Mouse (Mus musculus) lung, adult 2 months (tissue): ENCODE results near the gene Dpp6.

Source experiments
- CTCF ChIP-seq: fragments of 200-500 bp; IDR thresholded peaks from 2 replicates; pipeline ENCODE4 v1.5.1; 2011; ENCODE audit warnings: mild to moderate bottlenecking, low read length, control low read depth; ENCODE audit not compliant: insufficient read depth
- POLR2A ChIP-seq: fragments of 200-500 bp; IDR thresholded peaks from 2 replicates; pipeline ENCODE4 v1.6.1; 2011; ENCODE audit warnings: low read depth, mild to moderate bottlenecking, control low read depth, low read length, borderline replicate concordance; ENCODE audit errors: extremely low read depth

DNA sequence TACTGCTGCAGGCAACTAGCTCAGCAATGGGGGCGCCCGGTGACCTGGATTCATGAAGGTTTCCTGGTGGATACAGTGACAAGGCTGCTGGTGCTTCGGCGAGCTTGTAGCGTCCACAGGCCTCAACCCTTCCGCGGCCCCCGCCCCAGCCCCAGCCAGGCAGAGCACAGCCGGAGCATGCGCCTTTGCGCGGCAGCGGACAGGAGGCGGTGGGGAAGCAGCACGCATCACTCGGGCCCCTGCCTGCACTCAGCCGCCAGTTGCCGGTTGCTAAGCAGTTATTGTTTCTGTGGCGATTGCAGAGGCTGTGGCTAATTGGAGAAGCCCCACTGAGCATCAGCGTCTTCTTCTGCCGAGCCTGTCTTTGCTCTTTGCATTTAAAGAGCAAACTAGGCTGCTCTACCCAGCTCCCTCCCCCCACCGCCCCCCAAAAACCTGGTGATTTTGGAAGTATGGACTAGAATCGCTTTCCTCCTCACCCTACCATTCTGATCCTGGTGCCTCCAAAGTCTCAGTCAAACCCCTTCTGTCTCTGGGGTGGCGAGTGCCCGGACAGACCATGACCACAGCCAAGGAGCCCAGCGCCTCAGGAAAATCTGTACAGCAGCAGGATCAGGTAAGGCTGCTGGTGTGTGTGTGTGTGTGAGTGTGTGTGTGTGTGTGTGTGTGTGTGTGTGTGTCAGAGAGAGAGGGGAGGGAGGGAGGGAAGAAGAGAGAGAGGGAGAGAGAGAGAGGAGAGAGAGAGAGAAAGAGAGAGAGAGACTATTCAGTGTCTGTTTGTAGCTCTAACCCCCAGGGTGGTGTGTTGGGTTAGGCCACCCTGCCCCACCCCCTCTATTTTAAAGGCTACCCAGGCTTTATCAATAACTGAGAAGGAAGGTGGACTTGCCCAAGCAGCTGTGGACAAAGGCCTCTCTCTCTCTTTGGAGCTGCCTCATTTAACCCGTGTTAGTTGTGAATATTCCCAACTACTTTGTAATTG, 445.0 kb downstream of the Dpp6 start:
- TF ChIP-seq POLR2A (no peak), CTCF (no peak)
